Mouse (Mus musculus): ENCODE results near the gene Klhl30. TPM values are rescaled to one million over a fixed set of nuclear protein-coding genes. Genes with fewer than 3 reads are reported as not detected.
A peak's percentile ranks its signal among the peaks of the same experiment; 100 is the strongest.

Klhl30 gene
- polyA plus RNA-seq, 1 experiment from 2014 or later, result 0.30 TPM

GRCm38 (mm10) chr1:91411631-91412285, 60.9 kb downstream of the Klhl30 start:
- no peaks in the 10 kb centered on the region for H3K27me3 ChIP-seq (replicated peaks; ENCODE audit: control insufficient read depth, insufficient read depth, low read length)
- ATAC-seq, result no peak
- H3K4me3 ChIP-seq (ENCODE audit: low read length), result peak overlapping the region; percentile 67
- WGBS, result 46% methylated on average over 8 of the region's 8 CpGs
- H3K4me2 ChIP-seq (ENCODE audit: low read length), result peak overlapping the region; percentile 93
- no peak overlapping the region for H3K27ac ChIP-seq (ENCODE audit: low read depth, low read length)
- no peaks in the 10 kb centered on the region for H3K36me3 ChIP-seq (ENCODE audit: control insufficient read depth, insufficient read depth, low read length)
- H3K4me1 ChIP-seq (ENCODE audit: control insufficient read depth, insufficient read depth, low read depth, low read length), result peaks cover 33% of the 10 kb centered on the region
- no peaks in the 10 kb centered on the region for H3K9me3 ChIP-seq (ENCODE audit: control insufficient read depth, low read length)
- H3K9ac ChIP-seq (ENCODE audit: low read depth, low read length), result peak overlapping the region; percentile 85

Other genes with a start within 250 kb of the Klhl30 start
- 0.28 and 0.60 TPM in 2 replicates for gene Rbm44, start 205.9 kb upstream of the Klhl30 start, polyA plus RNA-seq (2015; fragmentation: Nextera tagmentation; extraction: Ambion mirVana)
- 20.8 and 28.5 TPM in 2 replicates for gene Ramp1, start 171.2 kb upstream of the Klhl30 start, polyA plus RNA-seq (2015; fragmentation: Nextera tagmentation; extraction: Ambion mirVana)
- gene Ube2f, start 100.7 kb upstream of the Klhl30 start, polyA plus RNA-seq (2015; fragmentation: Nextera tagmentation; extraction: Ambion mirVana), result 59.2 and 60.1 TPM in 2 replicates
- gene Scly, start 52.7 kb upstream of the Klhl30 start, polyA plus RNA-seq (2015; fragmentation: Nextera tagmentation; extraction: Ambion mirVana), result 14.7 and 15.0 TPM in 2 replicates
- 0.05 and 0.14 TPM in 2 replicates for gene Espnl, start 28.9 kb upstream of the Klhl30 start, polyA plus RNA-seq (2015; fragmentation: Nextera tagmentation; extraction: Ambion mirVana)
- 0.21 and 0.31 TPM in 2 replicates for gene Erfe, start 15.4 kb downstream of the Klhl30 start, polyA plus RNA-seq (2015; fragmentation: Nextera tagmentation; extraction: Ambion mirVana)
- gene Ilkap, start 47.8 kb downstream of the Klhl30 start, polyA plus RNA-seq (2015; fragmentation: Nextera tagmentation; extraction: Ambion mirVana), result 140 and 145 TPM in 2 replicates
- 138 and 150 TPM in 2 replicates for gene Hes6, start 63.0 kb downstream of the Klhl30 start, polyA plus RNA-seq (2015; fragmentation: Nextera tagmentation; extraction: Ambion mirVana)
- gene Per2, start 108.3 kb downstream of the Klhl30 start, polyA plus RNA-seq (2015; fragmentation: Nextera tagmentation; extraction: Ambion mirVana), result 5.0 and 5.8 TPM in 2 replicates
- 10.4 TPM in 2 replicates for gene Traf3ip1, start 143.6 kb downstream of the Klhl30 start, polyA plus RNA-seq (2015; fragmentation: Nextera tagmentation; extraction: Ambion mirVana)
- 10.3 and 12.0 TPM in 2 replicates for gene Asb1, start 189.5 kb downstream of the Klhl30 start, polyA plus RNA-seq (2015; fragmentation: Nextera tagmentation; extraction: Ambion mirVana)